Mouse (Mus musculus) olfactory bulb, adult 2 months (tissue): ENCODE results near the gene Cntn5. TPM values are rescaled to one million over a fixed set of nuclear protein-coding genes. Genes with fewer than 3 reads are reported as not detected.

Experiments used
- H3K27ac ChIP-seq: fragments of 200-500 bp; 2 replicates; pipeline ENCODE4 v1.5.1; 2012; ENCODE audit warnings: low read depth, low read length; ENCODE audit not compliant: insufficient read depth
- H3K4me1 ChIP-seq: fragments of 200-500 bp; 2 replicates; pipeline ENCODE4 v1.6.1; 2012; ENCODE audit warnings: low read length; ENCODE audit not compliant: control insufficient read depth, insufficient read depth
- H3K4me3 ChIP-seq: fragments of 200-500 bp; 2 replicates; pipeline ENCODE4 v1.5.1; 2012; ENCODE audit warnings: mild to moderate bottlenecking, low read depth, low read length, moderate library complexity; ENCODE audit not compliant: insufficient read depth
- CTCF ChIP-seq: fragments of 200-500 bp; IDR thresholded peaks from 2 replicates; pipeline ENCODE4 v1.5.1; 2012; ENCODE audit warnings: low read depth, mild to moderate bottlenecking, low read length, moderate library complexity; ENCODE audit not compliant: insufficient read depth
- POLR2A ChIP-seq: fragments of 200-500 bp; IDR thresholded peaks from 2 replicates; pipeline ENCODE4 v1.6.1; 2012; ENCODE audit warnings: mild to moderate bottlenecking, low read depth, low read length, moderate library complexity; ENCODE audit not compliant: insufficient read depth
- WGBS: fragments of 180-500 bp; shearing (Covaris S2); methylation state at CpG from one replicate; pipeline ENCODE4 v1.1.7; 2018; 5-methylcytosine and 5-hydroxymethylcytosine counted together
- polyA plus RNA-seq: library from polyadenylated mRNA; stranded (reverse); fragments of >200 nt; gene quantifications from 2 replicates; pipeline ENCODE4 v1.2.4, GENCODE M21; 2012; ENCODE audit warnings: low replicate concordance; ENCODE audit not compliant: missing spikeins, insufficient read depth, insufficient read length

Gene Cntn5
- polyA plus RNA-seq, 1 experiment, result not detected

GRCm38 (mm10) chr9:10384455-10384854 lies 520.1 kb downstream of the Cntn5 start:
- Histone ChIP-seq H3K27ac (no peak overlapping the region), H3K4me3 (no peak overlapping the region), H3K4me1 (no peaks in the 10 kb centered on the region)
- 78% methylated on average over 1 of the region's 1 CpGs for WGBS
- TF ChIP-seq POLR2A (no peak), CTCF (no peak)

GRCm38 (mm10) chr9:10383140-10383539 lies 521.4 kb downstream of the Cntn5 start:
- no peaks in the 10 kb centered on the region for H3K4me1 ChIP-seq
- TF ChIP-seq POLR2A (no peak), CTCF (no peak)
- no peak overlapping the region for H3K4me3 ChIP-seq
- H3K27ac ChIP-seq, result no peak overlapping the region

GRCm38 (mm10) chr9:10381701-10382100 lies 522.9 kb downstream of the Cntn5 start:
- 88% methylated on average over 4 of the region's 4 CpGs for WGBS
- no peak for TF ChIP-seq POLR2A
- TF ChIP-seq CTCF, result no peak

GRCm38 (mm10) chr9:10376261-10376660 lies 528.3 kb downstream of the Cntn5 start:
- no peak overlapping the region for H3K27ac ChIP-seq
- TF ChIP-seq POLR2A, result no peak
- TF ChIP-seq CTCF, result no peak
- H3K4me1 ChIP-seq, result no peaks in the 10 kb centered on the region
- H3K4me3 ChIP-seq, result no peak overlapping the region

More at GRCm38 (mm10) chr9:10381701-10382100, 522.9 kb downstream of the Cntn5 start:
- no peak overlapping the region for H3K4me3 ChIP-seq
- H3K27ac ChIP-seq, result no peak overlapping the region
- no peaks in the 10 kb centered on the region for H3K4me1 ChIP-seq

- no peaks in the 10 kb centered on the region for H3K4me1 ChIP-seq
- H3K4me3 ChIP-seq, result no peak overlapping the region
- WGBS, result 71% methylated on average over 5 of the region's 5 CpGs
- TF ChIP-seq POLR2A (no peak), CTCF (no peak)
- no peak overlapping the region for H3K27ac ChIP-seq
Observed at GRCm38 (mm10) chr9:10368971-10369370, 535.6 kb downstream of the Cntn5 start.

- Histone ChIP-seq H3K4me1 (no peaks in the 10 kb centered on the region), H3K4me3 (no peak overlapping the region), H3K27ac (no peak overlapping the region)
- TF ChIP-seq POLR2A (no peak), CTCF (no peak)
- 45% methylated on average over 1 of the region's 1 CpGs for WGBS
Observed at GRCm38 (mm10) chr9:10368410-10368809, 536.2 kb downstream of the Cntn5 start.

- Histone ChIP-seq H3K4me1 (no peaks in the 10 kb centered on the region), H3K4me3 (no peak overlapping the region), H3K27ac (no peak overlapping the region)
- WGBS, result 81% methylated on average over 6 of the region's 6 CpGs
- TF ChIP-seq CTCF (no peak), POLR2A (no peak)
Observed at GRCm38 (mm10) chr9:10366246-10366955, 538.2 kb downstream of the Cntn5 start.

GRCm38 (mm10) chr9:10350909-10351655 lies 553.5 kb downstream of the Cntn5 start:
- WGBS, result 64% methylated on average over 4 of the region's 4 CpGs
- no peak for TF ChIP-seq POLR2A
- no peak for TF ChIP-seq CTCF
- no peak overlapping the region for H3K27ac ChIP-seq

GRCm38 (mm10) chr9:10348741-10349140 lies 555.8 kb downstream of the Cntn5 start:
- Histone ChIP-seq H3K27ac (no peak overlapping the region), H3K4me1 (no peaks in the 10 kb centered on the region), H3K4me3 (no peak overlapping the region)
- 91% methylated on average over 11 of the region's 11 CpGs for WGBS
- no peak for TF ChIP-seq POLR2A
- no peak for TF ChIP-seq CTCF

More at GRCm38 (mm10) chr9:10350909-10351655, 553.5 kb downstream of the Cntn5 start:
- no peak overlapping the region for H3K4me3 ChIP-seq
- no peaks in the 10 kb centered on the region for H3K4me1 ChIP-seq

GRCm38 (mm10) chr9:10348222-10348621 lies 556.4 kb downstream of the Cntn5 start:
- 70% methylated on average over 4 of the region's 4 CpGs for WGBS

More at GRCm38 (mm10) chr9:10348222-10348621, 556.4 kb downstream of the Cntn5 start:
- no peak overlapping the region for H3K4me3 ChIP-seq
- TF ChIP-seq CTCF (no peak), POLR2A (no peak)
- H3K4me1 ChIP-seq, result no peaks in the 10 kb centered on the region
- no peak overlapping the region for H3K27ac ChIP-seq
